Mouse (Mus musculus) spleen, postnatal 4 days (tissue): ENCODE data around the gene Rhox7a.
"Not testable (repeated sequence)": the region's sequence is repeated elsewhere in the genome, so short reads cannot be mapped to it uniquely, and the experiment has no call there.

ENCODE experiments used
- DNase-seq, 2 experiments: peaks; one replicate each; pipeline ENCODE4 v3.0.0; 2022; ENCODE audit warnings: low spot score in 2 of 2

The Rhox7a gene

GRCm38 (mm10) chrX:37831386-37831785, at the start of gene Rhox7a:
TSS of gene Rhox7a (plus strand) at chrX:37831686.
- DNase-seq = not testable (repeated sequence)

DNA sequence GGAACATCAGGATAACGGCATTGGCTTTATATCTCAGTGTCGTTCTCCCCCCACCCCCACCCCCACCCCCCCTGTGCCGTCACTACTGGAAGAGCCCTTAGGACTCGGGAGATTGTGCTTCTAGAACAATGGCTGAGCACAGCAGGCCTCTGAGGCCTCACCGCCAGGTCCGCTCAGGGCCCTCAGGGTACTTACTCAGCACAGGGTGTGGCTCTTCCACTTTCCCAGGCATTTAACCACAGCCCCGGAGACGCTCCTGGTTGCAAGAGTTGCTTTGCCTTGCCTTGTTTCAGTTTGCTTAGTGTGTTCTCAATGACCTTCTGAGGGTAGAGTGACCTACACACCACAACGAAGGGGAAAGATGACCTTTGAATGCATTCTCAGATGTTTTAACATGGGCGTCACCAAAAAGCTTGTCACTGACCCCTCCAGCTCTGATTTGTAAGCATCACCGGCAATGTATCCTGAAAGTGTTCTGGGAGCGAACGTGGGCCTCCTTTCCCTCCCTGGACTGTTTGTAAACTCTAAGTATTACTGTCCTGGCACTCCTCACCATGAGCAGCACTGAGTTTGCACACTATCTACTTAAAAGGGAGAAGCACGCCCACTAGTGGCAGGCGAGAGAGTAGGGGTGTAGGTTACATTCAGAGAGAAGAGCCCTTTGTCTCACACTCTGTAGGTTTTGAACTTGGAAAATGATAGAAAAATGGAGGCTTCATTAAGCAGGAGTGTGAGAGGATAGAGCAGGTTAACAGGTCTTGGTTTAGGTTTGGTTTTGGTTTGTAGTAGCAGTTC, 24.0 kb upstream of the Rhox7a start:
- DNase-seq = no peak

DNA sequence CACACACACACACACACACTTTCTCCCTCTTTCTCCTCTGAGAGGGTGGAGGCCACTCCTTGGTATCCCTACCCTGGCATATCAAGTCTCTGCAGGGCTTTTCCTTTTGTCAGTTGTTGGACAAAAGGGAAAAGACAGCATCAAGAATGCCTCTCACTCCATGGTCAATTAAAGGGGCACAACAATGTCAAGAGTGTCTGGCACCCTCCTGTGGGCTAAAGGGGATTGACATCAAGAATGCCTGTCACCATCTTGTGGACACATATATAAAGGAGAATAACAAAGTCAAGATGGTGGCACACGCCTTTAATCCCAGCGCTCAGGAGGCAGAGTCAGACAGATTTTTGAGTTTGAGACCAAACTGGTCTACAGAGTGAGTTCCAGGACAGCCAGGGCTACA, 22.1 kb upstream of the Rhox7a start:
- DNase-seq = no peak

- DNase-seq = no peak
These were observed 20.3 kb upstream of the Rhox7a start for GRCm38 (mm10) chrX:37811179-37811578.

DNA sequence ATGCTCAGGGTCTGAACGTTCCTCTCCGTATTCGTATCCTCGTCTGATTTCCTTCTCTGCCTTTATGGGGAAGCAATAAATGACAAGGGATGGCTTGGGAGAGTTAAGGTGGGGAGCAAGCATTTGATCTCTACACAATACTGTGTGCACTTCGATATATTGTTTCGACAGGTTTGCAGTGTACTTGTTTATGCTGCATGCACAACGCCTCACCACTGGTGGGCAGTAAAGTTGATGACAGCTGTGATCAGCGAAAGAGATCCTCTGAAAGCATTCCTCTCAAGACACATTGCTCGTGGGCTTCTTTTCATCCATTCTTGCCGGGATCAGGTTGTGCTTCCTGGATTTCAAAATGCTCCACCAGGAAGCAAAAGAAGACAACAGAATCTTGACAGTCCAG, 15.8 kb upstream of the Rhox7a start:
- DNase-seq = no peak

DNA sequence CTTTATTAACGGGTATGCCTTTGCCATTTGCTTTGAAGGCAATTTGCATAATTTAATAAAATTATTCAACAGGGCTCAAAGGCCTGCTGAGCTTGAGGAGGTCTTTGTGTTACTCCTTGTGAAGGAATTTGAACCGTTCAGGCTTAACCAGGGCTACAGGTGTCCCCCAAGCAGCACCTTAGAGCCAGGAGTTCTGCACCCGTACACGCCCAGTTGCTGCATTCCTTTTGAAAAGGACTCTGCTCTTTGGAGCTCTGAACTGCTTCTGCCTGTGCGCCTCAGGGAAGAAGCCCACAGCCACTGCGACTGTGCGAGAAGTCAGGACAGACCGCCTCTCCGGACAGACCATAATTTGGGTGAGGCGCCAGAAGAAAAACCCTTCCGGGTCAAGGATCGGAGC, 4.9 kb upstream of the Rhox7a start, which contains the start of gene Rhox6:
Gene Rhox6, plus strand, starts transcription at position 301 of the 400 bp plus-strand sequence.
- not testable (repeated sequence) for DNase-seq

DNA sequence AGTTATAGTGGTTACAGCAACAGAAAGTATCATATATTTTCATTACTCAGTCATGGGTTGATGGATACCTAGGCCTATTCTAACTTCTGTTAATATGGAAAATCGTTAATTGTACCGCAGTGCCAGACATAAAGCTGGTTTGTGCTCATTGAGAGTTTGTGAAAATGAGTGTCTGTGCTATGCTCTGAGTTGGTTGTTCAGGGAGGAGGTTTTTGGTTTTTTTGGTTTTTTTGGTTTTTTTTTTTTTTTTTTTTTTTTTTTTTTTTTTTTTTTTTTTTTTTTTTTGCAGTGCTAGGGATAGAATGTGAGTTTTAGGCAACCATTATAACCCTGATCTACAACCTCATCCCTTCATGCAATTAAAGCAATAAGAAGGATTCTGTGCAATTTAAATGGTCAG, 40.2 kb downstream of the Rhox7a start:
- no peak for DNase-seq

GRCm38 (mm10) chrX:37878844-37879243, 47.4 kb downstream of the Rhox7a start, which contains the start of gene Rhox8:
TSS of gene Rhox8 (minus strand) at chrX:37878944.
- DNase-seq = no peak
